Mouse (Mus musculus) CH12.LX (cell line): ENCODE measurements at regions not wholly inside any gene's neighbourhood (a gene's known extent, or its start where the extent isn't known, plus 50 kb on each side); places are given as distances from the start of the nearest gene placed in this dataset.

Experiments
- DNase-seq: peaks from one replicate; pipeline ENCODE4 v3.0.0-alpha.2; 2013; ENCODE audit errors: extremely low read depth
- H3K27ac ChIP-seq: 2 replicates; pipeline ENCODE4 v1.5.1; 2012; ENCODE audit warnings: low read depth, mild to moderate bottlenecking, control low read depth, moderate library complexity; ENCODE audit not compliant: insufficient read depth
- H3K27me3 ChIP-seq: replicated peaks from 2 replicates; pipeline ENCODE3; 2012; ENCODE audit warnings: inconsistent platforms
- H3K36me3 ChIP-seq, 2 experiments: replicated peaks in 1 of 2; 2 replicates each; pipeline versions ENCODE3 to v1.6.1; 2012; ENCODE audit warnings: inconsistent platforms in 1 of 2, low read length in 1 of 2, mild to moderate bottlenecking in 1 of 2, mixed read lengths in 1 of 2, moderate library complexity in 1 of 2; ENCODE audit not compliant: control insufficient read depth in 1 of 2, insufficient read depth in 1 of 2
- H3K4me1 ChIP-seq, 2 experiments: 2 replicates each; pipeline ENCODE4 v1.6.1; 2012; ENCODE audit warnings: inconsistent platforms in 1 of 2, moderate library complexity in 1 of 2; ENCODE audit not compliant: insufficient read depth in 2 of 2, control insufficient read depth in 1 of 2
- H3K4me2 ChIP-seq: 2 replicates; pipeline ENCODE4 v1.6.1; 2012; ENCODE audit warnings: low read depth, mild to moderate bottlenecking, control low read depth; ENCODE audit not compliant: poor library complexity, insufficient read depth, severe bottlenecking
- H3K4me3 ChIP-seq, 3 experiments: fragments of 150-350 bp in 1 of 3; sonication (generic) in 1 of 3; replicated peaks in 1 of 3; 2 replicates each; pipeline versions ENCODE3 to v1.5.1; 2011 to 2012; ENCODE audit warnings: low read depth in 2 of 3, low read length in 2 of 3, mild to moderate bottlenecking in 2 of 3, moderate library complexity in 2 of 3, control low read depth in 1 of 3, improper control_type of control experiment in 1 of 3, inconsistent platforms in 1 of 3, mixed read lengths in 1 of 3; ENCODE audit not compliant: poor library complexity in 1 of 3
- H3K79me2 ChIP-seq: replicated peaks from 2 replicates; pipeline ENCODE4 v1.6.1; 2012; ENCODE audit warnings: mild to moderate bottlenecking, moderate library complexity; ENCODE audit not compliant: control insufficient read depth, poor library complexity, insufficient read depth, severe bottlenecking; ENCODE audit errors: extremely low read depth
- H3K9ac ChIP-seq: 2 replicates; pipeline ENCODE4 v1.6.1; 2012; ENCODE audit warnings: low read depth, mild to moderate bottlenecking, control low read depth, moderate library complexity; ENCODE audit not compliant: insufficient read depth
- H3K9me3 ChIP-seq: replicated peaks from 2 replicates; pipeline ENCODE3; 2012; ENCODE audit warnings: low read length, inconsistent platforms, mixed read lengths
- CHD1 ChIP-seq: IDR thresholded peaks from 2 replicates; pipeline ENCODE4 v1.6.1; 2012; ENCODE audit warnings: low read depth, low read length, improper control_type of control experiment, inconsistent platforms
- CHD2 ChIP-seq: IDR thresholded peaks from 2 replicates; pipeline ENCODE4 v1.6.1; 2011; ENCODE audit warnings: low read length, improper control_type of control experiment
- E2F4 ChIP-seq: IDR thresholded peaks from 2 replicates; pipeline ENCODE4 v1.6.1; 2011; ENCODE audit warnings: low read depth, low read length, improper control_type of control experiment; ENCODE audit not compliant: insufficient replicate concordance
- ELF1 ChIP-seq: IDR thresholded peaks from 2 replicates; pipeline ENCODE4 v1.6.1; 2014; ENCODE audit warnings: low read depth, mild to moderate bottlenecking, inconsistent platforms, low read length, improper control_type of control experiment
- EP300 ChIP-seq: IDR thresholded peaks from 2 replicates; pipeline ENCODE4 v1.6.1; 2011; ENCODE audit warnings: low read length, improper control_type of control experiment
- GABPA ChIP-seq: IDR thresholded peaks from 2 replicates; pipeline ENCODE4 v1.6.1; 2012; ENCODE audit warnings: low read depth, low read length, improper control_type of control experiment, inconsistent platforms; ENCODE audit not compliant: insufficient replicate concordance
- HCFC1 ChIP-seq: IDR thresholded peaks from 2 replicates; pipeline ENCODE4 v1.6.1; 2012; ENCODE audit warnings: low read depth, mild to moderate bottlenecking, inconsistent platforms, low read length, improper control_type of control experiment
- IRF4 ChIP-seq: IDR thresholded peaks from 2 replicates; pipeline ENCODE4 v1.6.1; 2014; ENCODE audit warnings: low read depth, mild to moderate bottlenecking, inconsistent platforms, low read length, improper control_type of control experiment
- JUN ChIP-seq: IDR thresholded peaks from 2 replicates; pipeline ENCODE4 v1.6.1; 2011; ENCODE audit warnings: low read depth, mild to moderate bottlenecking, low read length, improper control_type of control experiment, moderate library complexity; ENCODE audit not compliant: insufficient read depth
- JUND ChIP-seq: conservative IDR thresholded peaks from 2 replicates; pipeline ENCODE4 v1.6.1; 2011; ENCODE audit warnings: low read depth, low read length, improper control_type of control experiment
- KAT2A ChIP-seq: IDR thresholded peaks from 2 replicates; pipeline ENCODE4 v1.6.1; 2012; ENCODE audit warnings: low read length, improper control_type of control experiment, inconsistent platforms; ENCODE audit not compliant: insufficient replicate concordance
- MAFK ChIP-seq: IDR thresholded peaks from 2 replicates; pipeline ENCODE4 v1.6.1; 2011; ENCODE audit warnings: low read length, improper control_type of control experiment; ENCODE audit not compliant: insufficient replicate concordance
- MAX ChIP-seq: IDR thresholded peaks from 2 replicates; pipeline ENCODE4 v1.6.1; 2011; ENCODE audit warnings: low read length, improper control_type of control experiment
- MAZ ChIP-seq: IDR thresholded peaks from 2 replicates; pipeline ENCODE4 v1.6.1; 2012; ENCODE audit warnings: low read depth, mild to moderate bottlenecking, inconsistent platforms, low read length, improper control_type of control experiment, moderate library complexity
- MXI1 ChIP-seq: IDR thresholded peaks from 2 replicates; pipeline ENCODE4 v1.6.1; 2011; ENCODE audit warnings: mild to moderate bottlenecking, low read depth, low read length, improper control_type of control experiment
- MYC ChIP-seq: IDR thresholded peaks from 2 replicates; pipeline ENCODE4 v1.6.1; 2011; ENCODE audit warnings: low read depth, mild to moderate bottlenecking, improper control_type of control experiment, low read length
- NELFE ChIP-seq: IDR thresholded peaks from 2 replicates; pipeline ENCODE4 v1.6.1; 2011; ENCODE audit warnings: low read depth, low read length, improper control_type of control experiment
- NRF1 ChIP-seq: IDR thresholded peaks from 2 replicates; pipeline ENCODE4 v1.6.1; 2014; ENCODE audit warnings: low read depth, mild to moderate bottlenecking, inconsistent platforms, low read length, improper control_type of control experiment, moderate library complexity
- PAX5 ChIP-seq: IDR thresholded peaks from 2 replicates; pipeline ENCODE4 v1.6.1; 2012; ENCODE audit warnings: low read length, inconsistent platforms, mixed read lengths
- POLR2A ChIP-seq: IDR thresholded peaks from 2 replicates; pipeline ENCODE4 v1.6.1; 2011; ENCODE audit warnings: low read depth, mild to moderate bottlenecking, improper control_type of control experiment, low read length
- POLR2AphosphoS2 ChIP-seq: IDR thresholded peaks from 2 replicates; pipeline ENCODE4 v1.6.1; 2011; ENCODE audit warnings: low read depth, low read length, improper control_type of control experiment
- RAD21 ChIP-seq: IDR thresholded peaks from 2 replicates; pipeline ENCODE4 v1.6.1; 2011; ENCODE audit warnings: low read depth, mild to moderate bottlenecking, low read length, improper control_type of control experiment, moderate library complexity
- SIN3A ChIP-seq: IDR thresholded peaks from 2 replicates; pipeline ENCODE4 v1.6.1; 2012; ENCODE audit warnings: low read length, improper control_type of control experiment, inconsistent platforms
- SMC3 ChIP-seq: IDR thresholded peaks from 2 replicates; pipeline ENCODE4 v1.6.1; 2011; ENCODE audit warnings: low read depth, low read length, improper control_type of control experiment
- TBP ChIP-seq: conservative IDR thresholded peaks from 2 replicates; pipeline ENCODE4 v1.6.1; 2011; ENCODE audit warnings: low read depth, low read length, improper control_type of control experiment
- TCF12 ChIP-seq: IDR thresholded peaks from 2 replicates; pipeline ENCODE4 v1.6.1; 2014; ENCODE audit warnings: low read depth, mild to moderate bottlenecking, inconsistent platforms, low read length, improper control_type of control experiment
- UBTF ChIP-seq: IDR thresholded peaks from 2 replicates; pipeline ENCODE4 v1.6.1; 2012; ENCODE audit warnings: low read depth, mild to moderate bottlenecking, inconsistent platforms, low read length, improper control_type of control experiment, moderate library complexity
- USF1 ChIP-seq: IDR thresholded peaks from 2 replicates; pipeline ENCODE4 v1.6.1; 2014; ENCODE audit warnings: low read depth, mild to moderate bottlenecking, inconsistent platforms, low read length, improper control_type of control experiment
- USF2 ChIP-seq: conservative IDR thresholded peaks from 2 replicates; pipeline ENCODE4 v1.6.1; 2011; ENCODE audit warnings: low read depth, low read length, improper control_type of control experiment
- ZC3H11A ChIP-seq: IDR thresholded peaks from 2 replicates; pipeline ENCODE4 v1.6.1; 2012; ENCODE audit warnings: low read depth, mild to moderate bottlenecking, inconsistent platforms, low read length, improper control_type of control experiment
- ZKSCAN1 ChIP-seq: IDR thresholded peaks from 2 replicates; pipeline ENCODE4 v1.6.1; 2012; ENCODE audit warnings: low read depth, inconsistent platforms, low read length, improper control_type of control experiment, borderline replicate concordance
- ZNF384 ChIP-seq: IDR thresholded peaks from 2 replicates; pipeline ENCODE4 v1.6.1; 2012; ENCODE audit warnings: low read depth, low read length, improper control_type of control experiment, inconsistent platforms
- dilution Hi-C: fragments of 300-500 bp; cut with MboI; formaldehyde crosslinking; loops from 2 replicates; pipeline ENCODE4 v1.14.3; 2020; ENCODE audit warnings: low sequenced_read_pairs; ENCODE audit not compliant: extremely low pct_unique_long_range_greater_than_20kb, extremely low pct_ligation_motif_present
- in situ Hi-C: fragments of 300-500 bp; cut with MboI; formaldehyde crosslinking; loops from 3 replicates; pipeline ENCODE4 v1.14.3; 2019; ENCODE audit warnings: low sequenced_read_pairs, low pct_ligation_motif_present, low pct_unique_long_range_greater_than_20kb, mixed read lengths

DNA sequence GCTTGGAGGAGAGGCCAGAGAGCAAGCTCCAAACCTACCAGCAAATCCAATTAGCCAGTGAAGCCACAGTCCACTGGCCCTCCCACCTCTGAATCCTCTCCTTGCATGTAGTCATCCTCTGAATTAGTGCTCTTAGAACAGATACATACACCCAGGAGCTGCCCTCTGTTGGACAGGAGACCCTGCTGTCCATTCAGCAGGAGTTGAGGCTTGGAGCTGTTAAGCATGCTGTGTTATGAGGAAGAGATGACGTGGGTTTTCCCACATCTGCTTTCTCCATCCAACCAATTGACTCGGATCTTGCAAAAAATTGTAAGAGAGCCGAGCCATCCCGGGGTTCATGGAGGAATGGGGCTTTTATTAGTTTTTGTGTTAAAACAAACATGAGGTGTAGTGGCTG is 160.7 kb downstream of the Ackr3 start:
- in situ Hi-C loops (loop anchor here (25.0 kb wide), 1 partner anchor 223 kb away; no protein-coding TSS in a partner anchor), dilution Hi-C loops (no loop called here)
- Histone ChIP-seq H3K27ac (no peak overlapping the region), H3K27me3 (no peaks in the 10 kb centered on the region), H3K4me1 (peaks cover 8 to 25% of the 10 kb centered on the region in 2 experiments; a peak in 3 of 4 replicates), H3K9ac (no peak overlapping the region), H3K9me3 (no peaks in the 10 kb centered on the region), H3K4me3 (no peak overlapping the region), H3K79me2 (no peaks in the 10 kb centered on the region), H3K36me3 (no peaks in the 10 kb centered on the region), H3K4me2 (no peak overlapping the region)
- TF ChIP-seq CHD2 = no peak
- no peak for DNase-seq

DNA sequence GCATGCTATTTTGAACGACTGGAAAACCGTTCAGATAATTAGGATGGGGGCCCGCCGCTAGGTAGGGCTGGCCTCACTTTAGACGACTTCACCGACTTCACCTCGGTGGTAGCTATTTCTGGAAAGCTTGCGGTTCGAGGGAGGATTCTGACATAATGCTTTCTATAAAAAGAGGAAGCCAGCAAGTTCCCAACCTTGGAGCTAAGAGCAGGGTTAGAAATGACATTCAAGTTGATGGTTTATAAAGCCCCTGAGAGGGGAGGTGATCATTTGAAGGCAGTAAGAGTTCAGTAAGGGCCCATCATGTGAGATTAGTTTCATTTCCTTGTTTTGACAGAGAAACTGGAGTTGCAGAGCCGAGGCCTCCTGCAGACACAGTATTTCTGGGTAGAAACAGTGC is 164.8 kb downstream of the Ackr3 start:
- peak overlapping the region; percentile 23 for H3K27ac ChIP-seq
- peaks cover 11 to 36% of the 10 kb centered on the region in 2 experiments; a peak in 3 of 4 replicates for H3K4me1 ChIP-seq
- peaks cover 9% of the 10 kb centered on the region for H3K9me3 ChIP-seq
- H3K27me3 ChIP-seq = no peaks in the 10 kb centered on the region
- peak overlapping the region; percentile 5 for H3K4me2 ChIP-seq
- in situ Hi-C loops = loop anchor here (25.0 kb wide), 1 partner anchor 219 kb away; no protein-coding TSS in a partner anchor
- dilution Hi-C loops = no loop called here
- H3K9ac ChIP-seq = peak overlapping the region; percentile 18; the same call in 1 of the 2 replicates
- no peaks in the 10 kb centered on the region for H3K36me3 ChIP-seq
- H3K4me3 ChIP-seq = peak overlapping the region in 1 of 3 experiments; percentile 41
- DNase-seq = peak; percentile 89
- H3K79me2 ChIP-seq = no peaks in the 10 kb centered on the region
- TF ChIP-seq USF2 (no peak), SMC3 (peak; percentile 7; the same call in 1 of the 2 replicates), JUN (peak; percentile 38; the same call in 1 of the 2 replicates), CHD1 (no peak), UBTF (no peak), ZKSCAN1 (no peak), E2F4 (no peak), POLR2AphosphoS2 (no peak), PAX5 (no peak), IRF4 (peak; percentile 91), USF1 (no peak), JUND (peak; percentile 62; the same call in 1 of the 2 replicates), TCF12 (no peak; the same call in 1 of the 2 replicates), MAZ (no peak), CHD2 (no peak; the same call in 1 of the 2 replicates), SIN3A (0 out of 2 replicates have a peak, but pooled peaks have one; percentile 41), KAT2A (no peak), GABPA (no peak), MAFK (peak; percentile 47; the same call in 1 of the 2 replicates), ZNF384 (0 out of 2 replicates have a peak, but pooled peaks have one; percentile 3), ELF1 (0 out of 2 replicates have a peak, but pooled peaks have one; percentile 34), TBP (no peak), NRF1 (no peak), RAD21 (peak; percentile 2), MAX (peak; percentile 55; the same call in 1 of the 2 replicates), MYC (0 out of 2 replicates have a peak, but pooled peaks have one; percentile 46), POLR2A (no peak), EP300 (no peak; the same call in none of the 2 replicates), ZC3H11A (no peak), HCFC1 (no peak; the same call in 1 of the 2 replicates), MXI1 (0 out of 2 replicates have a peak, but pooled peaks have one; percentile 38), NELFE (no peak)
